Mouse (Mus musculus) retina, postnatal 1 day (tissue): ENCODE results near the gene Dot1l.

Experiments
- DNase-seq: peaks from one replicate; pipeline ENCODE4 v3.0.0-alpha.2; 2012

Dot1l gene

GRCm38 (mm10) chr10:80760596-80761524, 5.9 kb downstream of the Dot1l start:
- no peak for DNase-seq

DNA sequence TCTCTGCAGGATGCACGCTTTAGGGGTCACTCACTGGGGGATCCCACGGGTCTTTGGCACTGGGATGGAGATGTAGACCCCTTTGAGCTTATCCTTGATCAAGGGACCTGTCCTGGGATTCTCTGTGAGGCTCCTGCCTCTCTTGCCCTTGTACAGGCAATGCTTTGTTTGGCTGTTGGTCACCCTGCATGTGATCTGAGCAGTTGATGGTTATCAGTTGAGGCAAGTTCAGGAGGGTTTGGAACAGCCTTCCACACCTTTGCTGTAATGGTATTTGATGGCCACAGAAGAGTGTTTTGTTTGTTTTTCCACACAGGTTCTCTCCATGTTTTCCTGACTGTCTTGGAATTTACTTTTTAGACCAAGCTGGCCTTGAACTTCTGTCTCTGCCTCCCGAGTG, 6.8 kb downstream of the Dot1l start:
- no peak for DNase-seq

GRCm38 (mm10) chr10:80763502-80763901, 8.5 kb downstream of the Dot1l start:
- DNase-seq: no peak

- DNase-seq: no peak
Observed at GRCm38 (mm10) chr10:80765746-80766145, 10.7 kb downstream of the Dot1l start.

- no peak for DNase-seq
Observed at GRCm38 (mm10) chr10:80766161-80766815, 11.3 kb downstream of the Dot1l start.

DNA sequence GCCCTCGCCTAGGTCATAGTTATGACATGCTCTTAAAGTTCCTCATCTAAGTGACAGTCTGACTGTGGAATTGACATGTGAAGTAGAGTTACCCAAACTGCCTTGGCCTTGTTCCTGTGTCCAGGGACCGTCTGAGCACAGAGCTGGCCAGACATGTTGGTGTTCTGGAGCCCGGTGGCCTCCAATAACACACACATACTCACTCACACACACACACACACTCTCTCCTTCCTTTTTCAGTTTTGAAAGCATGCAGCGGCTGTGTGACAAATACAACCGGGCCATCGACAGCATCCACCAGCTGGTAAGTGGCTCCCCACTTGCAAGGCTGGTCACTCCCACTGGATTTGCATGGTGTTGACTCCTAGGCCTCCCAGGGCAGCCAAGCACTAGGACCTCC, 13.4 kb downstream of the Dot1l start:
- no peak for DNase-seq

DNA sequence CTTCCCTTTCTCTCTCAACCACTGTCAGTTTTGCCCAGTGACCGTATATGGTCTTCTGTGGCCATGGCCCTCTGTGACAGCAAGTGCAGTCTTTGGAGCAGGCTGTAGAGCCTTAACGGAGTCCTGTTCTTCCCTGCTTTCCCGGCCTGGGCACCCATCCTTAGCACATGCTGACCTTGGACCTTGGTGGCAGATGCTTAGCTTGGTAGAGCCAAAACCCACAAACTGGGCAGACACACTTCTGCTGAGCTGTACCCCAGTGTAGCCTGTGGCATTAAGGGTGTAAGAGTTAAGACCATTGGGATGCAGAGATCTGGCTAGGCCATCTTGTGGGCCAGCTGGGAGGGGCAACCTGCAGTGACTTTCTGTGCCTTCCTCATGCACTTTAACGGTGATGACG, 18.8 kb downstream of the Dot1l start:
- DNase-seq: no peak

DNA sequence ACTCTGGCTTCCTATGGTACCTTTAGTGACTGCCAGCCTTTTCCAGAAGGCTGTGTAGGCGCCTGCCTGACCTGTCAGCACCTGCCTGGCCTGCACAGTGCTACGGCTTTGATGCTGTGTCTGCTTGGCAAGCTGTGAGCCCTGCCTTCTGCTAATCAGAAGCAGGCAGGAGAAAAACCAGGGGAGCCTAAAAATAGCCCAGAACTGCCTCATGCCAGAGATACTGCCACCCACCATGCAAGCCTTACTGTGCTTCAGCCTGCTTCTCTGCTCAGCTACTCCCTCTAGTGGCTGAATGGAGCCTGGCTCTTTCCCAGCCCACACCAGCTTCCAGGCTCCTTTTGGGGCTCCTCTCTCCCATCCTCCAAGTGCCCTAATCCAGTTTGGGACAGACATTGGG, 19.5 kb downstream of the Dot1l start:
- DNase-seq: peak; percentile 83

DNA sequence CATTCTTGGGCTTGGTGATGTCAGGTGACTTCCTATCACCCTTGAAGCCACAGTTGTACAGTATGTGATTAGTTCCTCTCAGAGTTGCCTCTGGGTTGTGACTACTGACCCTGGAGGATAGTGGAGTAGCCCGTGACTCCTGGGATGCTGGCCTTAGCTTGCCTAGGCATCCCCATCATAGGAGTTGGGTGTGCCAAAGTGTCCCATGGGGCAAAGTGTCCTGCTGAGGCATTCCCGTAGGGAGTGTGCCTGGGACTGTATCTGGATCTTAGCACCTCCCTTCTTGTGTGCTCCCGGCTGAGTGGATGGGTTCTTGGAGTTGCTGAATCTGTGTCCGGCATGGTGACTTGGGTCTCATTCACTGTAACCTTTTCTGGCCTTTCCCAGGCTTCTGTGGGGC, 20.0 kb downstream of the Dot1l start:
- no peak for DNase-seq

DNA sequence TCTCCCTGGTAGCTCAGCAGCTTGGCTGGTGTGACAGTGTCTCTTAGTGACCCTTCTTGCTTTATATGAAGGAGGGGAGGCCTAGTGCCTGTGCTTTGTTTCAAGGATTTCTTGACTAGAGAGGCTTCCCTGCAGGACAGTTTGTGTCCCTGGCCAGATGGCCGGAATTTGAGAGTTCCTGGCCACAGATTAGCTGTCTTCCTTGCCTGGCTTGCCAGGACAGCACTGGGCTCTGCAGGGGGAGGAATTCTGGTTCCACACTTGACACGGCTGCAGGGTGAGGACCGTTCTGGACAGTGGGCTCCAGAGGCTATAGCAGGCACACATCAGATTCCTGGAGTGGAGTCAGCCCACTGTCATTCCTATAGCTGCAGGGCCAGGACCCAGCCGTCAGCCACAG, 20.7 kb downstream of the Dot1l start:
- no peak for DNase-seq

DNA sequence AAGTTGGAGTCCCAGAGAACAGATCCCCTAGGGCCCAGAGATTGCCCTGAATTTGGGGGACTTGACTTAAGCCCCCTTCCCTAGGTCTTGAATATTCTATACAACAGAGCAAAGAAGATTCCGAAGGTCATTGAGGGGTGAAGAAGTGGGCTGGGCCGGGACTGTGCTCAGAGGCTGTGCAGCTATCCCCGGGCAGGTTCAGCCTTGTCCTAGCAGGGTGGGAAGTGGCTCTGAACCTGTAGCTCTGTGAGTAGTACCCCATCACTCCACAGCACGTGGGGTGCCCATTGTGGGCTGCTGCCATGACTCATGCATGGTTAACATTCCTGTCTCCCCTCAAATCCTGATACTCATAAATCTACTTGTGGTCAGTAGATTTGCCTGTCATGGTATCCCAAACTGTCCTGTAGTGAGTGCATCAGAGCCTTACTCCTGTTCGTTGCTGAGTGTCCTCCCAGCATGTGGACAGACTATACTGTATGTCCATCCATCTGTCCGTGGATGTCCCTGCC, 21.4 kb downstream of the Dot1l start:
- DNase-seq: no peak

DNA sequence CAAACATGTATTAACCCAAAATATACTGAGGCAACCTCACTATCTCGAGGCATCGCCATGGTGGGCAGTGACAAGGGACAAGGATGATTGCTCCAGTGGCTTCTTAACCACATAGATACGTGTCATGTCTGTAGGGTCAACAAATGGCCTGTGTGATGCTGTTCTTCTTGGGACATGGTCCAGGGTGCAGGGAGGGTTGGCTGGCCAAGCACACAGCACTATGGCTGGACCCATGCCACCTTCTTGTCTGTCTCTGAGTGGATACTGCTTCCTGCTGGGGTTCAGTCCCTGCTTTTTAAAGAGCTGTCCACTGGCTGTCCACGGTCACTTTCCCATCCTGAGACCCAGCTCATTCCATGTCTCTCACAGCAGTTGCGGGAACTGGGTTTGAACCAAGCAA, 22.1 kb downstream of the Dot1l start:
- DNase-seq: no peak

GRCm38 (mm10) chr10:80779565-80779964, 24.6 kb downstream of the Dot1l start:
- no peak for DNase-seq

DNA sequence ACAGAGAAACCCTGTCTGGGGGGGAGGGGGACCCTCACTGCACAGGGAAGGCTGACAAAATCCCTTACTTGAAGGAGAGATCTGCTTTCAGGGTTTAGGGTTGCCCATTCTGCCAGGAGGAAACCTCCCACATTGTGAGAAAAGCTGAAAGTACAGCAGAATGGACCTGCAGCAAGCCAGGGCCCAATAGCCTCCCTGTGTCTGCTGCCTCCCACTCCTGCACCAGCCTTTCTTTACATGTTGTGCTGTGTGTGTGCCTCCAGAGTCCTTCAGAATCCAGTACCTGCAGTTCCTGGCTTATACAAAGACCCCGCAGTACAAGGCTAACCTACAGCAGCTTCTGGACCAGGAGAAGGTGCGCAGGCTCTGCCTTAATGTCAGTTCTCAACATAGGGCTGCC, 29.3 kb downstream of the Dot1l start:
- DNase-seq: no peak

DNA sequence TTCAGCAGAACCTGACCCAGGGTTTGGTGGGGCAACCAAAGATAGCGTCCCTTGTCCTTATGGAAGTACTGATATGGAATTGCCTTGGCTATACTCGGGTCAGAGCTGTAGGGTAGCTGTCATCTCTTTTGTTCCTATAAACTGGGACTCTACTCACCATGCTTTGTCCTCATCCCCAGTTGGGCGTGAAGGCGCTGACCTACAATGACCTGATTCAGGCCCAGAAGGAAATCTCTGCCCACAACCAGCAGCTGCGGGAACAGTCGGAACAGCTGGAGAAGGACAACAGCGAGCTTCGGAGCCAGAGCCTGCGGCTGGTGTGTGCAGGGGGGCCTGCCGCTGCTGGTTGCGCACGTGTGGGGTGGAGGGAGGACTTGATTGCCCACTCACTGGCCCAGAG, 29.9 kb downstream of the Dot1l start:
- DNase-seq: no peak

GRCm38 (mm10) chr10:80785963-80786362, 31.0 kb downstream of the Dot1l start:
- DNase-seq: no peak

- no peak for DNase-seq
Observed at GRCm38 (mm10) chr10:80787517-80787916, 32.5 kb downstream of the Dot1l start.

DNA sequence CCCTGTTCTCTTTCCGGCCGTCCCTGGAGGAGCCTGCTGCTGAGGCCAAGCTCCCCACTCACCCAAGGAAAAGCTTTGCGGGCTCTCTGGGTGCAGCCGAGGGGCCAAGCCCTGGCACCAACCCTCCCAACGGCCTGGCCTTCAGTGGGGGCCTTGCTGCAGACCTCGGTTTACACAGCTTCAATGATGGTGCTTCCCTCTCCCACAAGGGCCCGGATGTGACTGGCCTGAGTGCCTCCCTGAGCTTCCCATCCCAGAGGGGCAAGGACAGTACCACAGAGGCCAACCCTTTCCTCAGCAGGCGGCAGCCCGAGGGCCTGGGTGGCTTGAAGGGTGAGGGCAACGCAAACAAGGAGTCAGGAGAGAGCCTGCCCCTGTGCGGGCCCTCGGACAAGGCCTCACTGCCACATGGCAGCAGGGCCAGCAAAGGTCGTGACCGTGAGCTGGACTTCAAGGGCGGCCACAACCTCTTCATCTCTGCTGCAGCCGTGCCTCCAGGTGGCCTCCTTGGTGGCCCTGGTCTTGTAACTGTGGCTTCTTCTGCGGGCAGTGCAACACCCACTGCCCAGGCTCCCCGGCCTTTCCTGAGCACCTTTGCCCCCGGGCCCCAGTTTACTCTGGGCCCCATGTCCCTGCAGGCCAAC, 35.9 kb downstream of the Dot1l start:
- no peak for DNase-seq

DNA sequence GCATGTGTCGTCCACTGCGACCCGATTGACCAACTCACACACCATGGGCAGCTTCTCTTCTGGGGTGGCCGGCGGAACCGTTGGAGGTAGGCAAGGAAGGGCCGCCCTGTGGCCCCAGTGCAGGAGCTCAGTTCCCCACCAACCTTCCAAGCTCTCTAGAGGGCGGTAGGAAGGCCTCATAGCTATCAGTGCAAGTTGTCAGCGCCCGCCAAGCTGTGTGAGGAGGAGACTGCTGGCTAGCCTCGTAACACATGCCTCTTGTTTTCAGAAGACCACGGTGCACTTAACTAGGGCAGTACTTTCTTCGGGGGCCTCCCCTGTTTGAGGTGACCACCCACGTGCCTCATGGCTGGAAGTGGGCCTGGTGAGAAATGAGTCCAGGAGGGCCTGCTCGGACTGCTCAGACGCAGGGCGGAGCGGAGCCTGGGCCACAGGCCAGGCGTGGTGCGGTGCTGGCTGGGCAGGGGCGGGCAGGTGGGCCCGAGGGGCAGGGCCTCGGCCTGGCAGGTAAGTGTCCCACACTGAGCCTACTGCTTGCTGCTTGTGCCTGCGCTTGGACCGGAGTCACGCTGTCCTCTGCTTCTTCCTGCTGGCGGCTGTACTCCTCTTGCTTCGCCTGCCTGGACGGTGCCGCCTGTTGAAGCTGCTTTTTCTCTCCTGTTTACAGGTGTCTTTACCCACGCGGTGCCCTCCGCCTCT, 36.6 kb downstream of the Dot1l start:
- no peak for DNase-seq

DNA sequence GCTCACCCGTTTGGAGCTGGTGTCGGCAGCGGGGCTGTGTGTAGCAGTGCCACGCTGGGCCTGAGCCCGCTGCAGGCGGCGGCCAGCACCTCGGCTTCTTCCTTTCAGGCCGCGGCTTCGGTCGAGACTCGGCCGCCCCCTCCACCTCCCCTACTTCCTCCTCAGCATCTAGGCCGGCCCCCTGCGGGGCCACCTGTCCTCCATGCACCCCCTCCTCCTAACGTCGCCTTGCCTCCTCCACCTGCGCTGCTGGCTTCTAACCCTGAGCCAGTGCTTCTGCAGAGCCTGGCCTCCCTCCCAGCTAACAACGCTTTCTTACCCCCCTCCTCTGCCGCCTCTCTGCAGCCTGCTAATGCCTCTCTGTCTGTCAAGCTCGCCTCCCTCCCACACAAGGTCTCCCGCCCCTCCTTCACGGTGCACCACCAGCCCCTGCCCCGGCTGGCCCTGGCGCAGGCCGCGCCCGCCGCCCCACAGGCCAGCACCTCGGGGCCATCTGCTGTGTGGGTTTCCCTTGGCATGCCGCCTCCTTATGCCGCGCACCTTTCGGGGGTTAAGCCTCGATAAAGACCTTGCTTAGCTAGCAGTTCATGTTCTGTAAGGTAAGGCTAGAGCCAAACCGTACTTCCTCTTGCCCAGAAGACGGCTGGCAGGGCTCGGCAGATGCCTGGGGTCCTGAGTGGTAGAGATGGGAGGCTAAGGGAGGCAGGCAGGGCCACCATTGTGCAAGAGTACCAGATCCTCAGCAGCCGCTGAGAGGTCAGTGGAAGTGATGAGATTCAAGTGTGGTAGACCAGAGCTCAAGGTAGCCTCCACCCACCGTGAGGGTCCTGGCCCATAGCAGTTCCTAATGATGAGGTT, 37.4 kb downstream of the Dot1l start:
- DNase-seq: peak; percentile 7

GRCm38 (mm10) chr10:80793033-80793784, 38.2 kb downstream of the Dot1l start:
- no peak for DNase-seq
